Mouse (Mus musculus): ENCODE measurements around the gene Gm136. TPM values are rescaled to one million over a fixed set of nuclear protein-coding genes. Genes with fewer than 3 reads are reported as not detected.

Gm136 gene
- polyA plus RNA-seq (2016; fragmentation: Nextera tagmentation; extraction: Ambion mirVana), result not detected in 2 replicates

GRCm38 (mm10) chr4:34756163-34756562 is at the start of gene Gm136:
Gene Gm136, minus strand, starts transcription at chr4:34756263.
- Histone ChIP-seq H3K4me3 (replicated peaks) (no peak within 1 kb of the TSS), H3K9ac (no peak within 1 kb of the TSS), H3K27me3 (no peaks in the 10 kb centered on the region), H3K36me3 (replicated peaks) (no peaks in the 10 kb centered on the region), H3K9me3 (no peaks in the 10 kb centered on the region), H3K4me1 (no peaks in the 10 kb centered on the region), H3K4me2 (no peak within 1 kb of the TSS), H3K27ac (no peak within 1 kb of the TSS)
- no peak for ATAC-seq (ENCODE audit: low FRiP score)
- 87% methylated on average over 1 of the region's 1 CpGs for WGBS

DNA sequence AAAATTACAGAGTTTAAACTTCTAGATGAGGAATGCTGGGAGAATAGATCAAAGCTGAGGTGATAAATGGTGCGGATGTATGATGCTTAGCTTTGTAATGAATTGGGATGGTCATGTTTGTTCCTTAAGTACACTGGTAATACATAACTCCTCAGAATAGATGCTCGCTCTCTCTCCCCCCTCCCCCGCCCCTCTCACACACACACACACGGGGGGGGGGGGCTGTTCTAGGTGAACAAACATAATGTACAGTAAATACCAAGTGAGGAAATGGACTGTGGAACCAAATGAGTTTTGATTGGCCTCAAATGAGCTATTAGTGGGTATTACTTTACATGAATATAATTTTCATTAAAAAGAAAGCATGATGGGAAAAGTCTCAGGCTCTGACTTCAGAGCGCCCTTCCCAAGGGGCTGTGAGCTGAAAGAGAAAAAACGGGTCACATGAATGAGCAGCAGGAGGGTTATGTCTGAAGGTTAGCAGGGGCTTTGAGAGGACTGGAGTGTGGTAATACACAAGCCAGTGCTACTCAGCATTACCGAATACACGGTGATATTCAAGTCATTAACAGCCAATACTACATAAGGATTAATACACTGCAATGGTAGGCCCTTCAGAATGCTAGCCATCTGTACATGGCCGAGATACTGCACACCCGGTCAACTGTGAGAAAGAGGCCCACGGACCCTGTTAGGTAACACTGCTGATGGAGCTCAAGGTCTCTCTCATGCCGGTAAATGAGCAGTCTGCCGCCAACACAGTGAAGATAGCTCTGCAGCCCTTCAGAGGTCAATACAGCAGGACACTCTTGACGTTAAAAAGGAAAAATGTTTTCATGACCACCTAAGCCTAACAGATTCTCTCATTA is 45.3 kb upstream of the Gm136 start:
- H3K4me2 ChIP-seq, result no peak overlapping the region
- H3K36me3 ChIP-seq (replicated peaks), result peaks cover 21% of the 10 kb centered on the region
- no peak overlapping the region for H3K4me3 ChIP-seq (replicated peaks)
- no peaks in the 10 kb centered on the region for H3K4me1 ChIP-seq
- H3K9me3 ChIP-seq, result no peaks in the 10 kb centered on the region
- no peak overlapping the region for H3K9ac ChIP-seq
- WGBS, result 84% methylated on average over 14 of the region's 14 CpGs
- no peaks in the 10 kb centered on the region for H3K27me3 ChIP-seq
- peak; percentile 39; the same call in 1 of the 2 replicates for ATAC-seq (ENCODE audit: low FRiP score)
- H3K27ac ChIP-seq, result no peak overlapping the region

GRCm38 (mm10) chr4:34798005-34798404 is 41.9 kb upstream of the Gm136 start:
- Histone ChIP-seq H3K9ac (no peak overlapping the region), H3K36me3 (replicated peaks) (peaks cover 5% of the 10 kb centered on the region; the same call in 1 of the 2 replicates), H3K4me3 (replicated peaks) (no peak overlapping the region), H3K27ac (no peak overlapping the region), H3K9me3 (no peaks in the 10 kb centered on the region), H3K27me3 (no peaks in the 10 kb centered on the region), H3K4me2 (no peak overlapping the region), H3K4me1 (no peaks in the 10 kb centered on the region)
- no peak for ATAC-seq (ENCODE audit: low FRiP score)
- WGBS, result 96% methylated on average over 2 of the region's 2 CpGs

DNA sequence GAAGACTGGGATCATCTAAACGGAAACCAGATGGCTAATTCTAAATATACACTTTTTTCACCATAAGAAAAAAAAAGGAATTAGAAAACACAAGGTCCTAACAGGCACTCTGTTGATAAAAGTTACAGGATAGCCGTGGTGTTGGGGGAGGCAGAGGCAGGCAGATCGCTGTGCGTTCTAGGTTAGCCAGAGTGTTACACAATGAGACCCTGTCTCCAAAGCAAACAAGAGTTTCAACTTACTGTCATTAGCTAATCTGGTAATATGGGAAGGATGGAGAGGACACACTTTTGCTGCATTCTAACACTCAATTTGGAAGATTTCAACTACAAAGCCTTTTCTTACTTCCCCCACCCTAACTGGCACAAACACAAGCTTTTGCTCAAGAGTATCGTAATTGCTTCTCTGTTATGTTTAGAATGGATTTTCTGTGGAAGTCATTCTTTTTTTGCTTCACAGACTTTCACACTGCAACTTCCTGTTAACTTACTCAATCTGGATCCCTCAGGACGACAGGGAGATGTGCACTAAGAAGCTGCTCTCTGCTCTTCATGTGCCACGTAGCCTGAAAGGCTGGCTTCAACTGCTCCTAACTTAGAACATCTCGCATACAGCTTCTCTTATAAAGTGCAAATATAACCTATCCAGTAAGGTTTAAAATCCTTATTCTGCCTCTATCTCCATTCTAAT is 41.4 kb upstream of the Gm136 start:
- H3K4me1 ChIP-seq, result no peaks in the 10 kb centered on the region
- WGBS, result 85% methylated on average over 8 of the region's 8 CpGs
- no peak overlapping the region for H3K4me3 ChIP-seq (replicated peaks)
- H3K4me2 ChIP-seq, result no peak overlapping the region
- H3K9ac ChIP-seq, result no peak overlapping the region
- H3K36me3 ChIP-seq (replicated peaks), result peaks cover 5% of the 10 kb centered on the region; the same call in 1 of the 2 replicates
- H3K27ac ChIP-seq, result no peak overlapping the region
- ATAC-seq (ENCODE audit: low FRiP score), result no peak
- H3K9me3 ChIP-seq, result no peaks in the 10 kb centered on the region
- no peaks in the 10 kb centered on the region for H3K27me3 ChIP-seq

GRCm38 (mm10) chr4:34796294-34796693 is 40.2 kb upstream of the Gm136 start:
- WGBS, result 77% methylated on average over 5 of the region's 5 CpGs
- Histone ChIP-seq H3K4me1 (no peaks in the 10 kb centered on the region), H3K36me3 (replicated peaks) (no peaks in the 10 kb centered on the region), H3K9me3 (no peaks in the 10 kb centered on the region), H3K4me3 (replicated peaks) (no peak overlapping the region), H3K27me3 (no peaks in the 10 kb centered on the region), H3K4me2 (no peak overlapping the region), H3K9ac (no peak overlapping the region), H3K27ac (no peak overlapping the region)
- ATAC-seq (ENCODE audit: low FRiP score), result no peak

- H3K4me2 ChIP-seq, result no peak overlapping the region
- no peaks in the 10 kb centered on the region for H3K4me1 ChIP-seq
- H3K27me3 ChIP-seq, result no peaks in the 10 kb centered on the region
- no peaks in the 10 kb centered on the region for H3K36me3 ChIP-seq (replicated peaks)
- no peak overlapping the region for H3K27ac ChIP-seq
- WGBS, result 80% methylated on average over 3 of the region's 3 CpGs
- no peak overlapping the region for H3K4me3 ChIP-seq (replicated peaks)
- H3K9me3 ChIP-seq, result no peaks in the 10 kb centered on the region
- no peak for ATAC-seq (ENCODE audit: low FRiP score)
- H3K9ac ChIP-seq, result no peak overlapping the region
Observed at GRCm38 (mm10) chr4:34786476-34786875, 30.4 kb upstream of the Gm136 start.

DNA sequence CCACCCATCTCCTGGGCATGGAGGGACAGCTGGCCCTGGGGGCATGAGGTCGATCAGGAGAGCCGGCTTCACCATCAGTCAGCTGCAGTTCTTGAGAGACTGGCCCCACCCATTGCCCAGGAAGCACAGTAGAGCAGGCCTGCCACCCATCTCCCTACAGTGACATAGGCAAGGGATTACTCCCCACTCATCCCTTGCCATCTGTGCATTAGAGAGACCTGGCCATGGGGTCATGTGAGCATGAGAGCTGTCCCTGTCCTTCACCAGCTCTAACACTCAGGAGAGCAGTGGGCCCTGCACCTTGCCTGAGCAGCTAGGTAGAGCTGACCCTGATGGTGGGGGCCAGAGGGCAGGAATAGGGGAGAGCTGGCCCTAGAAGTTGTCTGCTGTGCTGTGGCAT is 29.6 kb upstream of the Gm136 start:
- Histone ChIP-seq H3K9me3 (no peaks in the 10 kb centered on the region), H3K4me3 (replicated peaks) (no peak overlapping the region), H3K27ac (no peak overlapping the region), H3K9ac (no peak overlapping the region), H3K36me3 (replicated peaks) (no peaks in the 10 kb centered on the region), H3K4me2 (no peak overlapping the region), H3K4me1 (no peaks in the 10 kb centered on the region), H3K27me3 (no peaks in the 10 kb centered on the region)
- ATAC-seq (ENCODE audit: low FRiP score), result no peak
- 81% methylated on average over 2 of the region's 2 CpGs for WGBS

- whole genome bisulfite sequencing, result 55% methylated on average over 5 of the region's 5 CpGs
Observed at GRCm38 (mm10) chr4:34784865-34785264, 28.8 kb upstream of the Gm136 start.

GRCm38 (mm10) chr4:34782730-34783129 is 26.7 kb upstream of the Gm136 start:
- Histone ChIP-seq H3K9me3 (no peaks in the 10 kb centered on the region), H3K27me3 (no peaks in the 10 kb centered on the region), H3K4me2 (no peak overlapping the region), H3K4me1 (no peaks in the 10 kb centered on the region), H3K27ac (no peak overlapping the region), H3K9ac (no peak overlapping the region), H3K36me3 (replicated peaks) (no peaks in the 10 kb centered on the region), H3K4me3 (replicated peaks) (no peak overlapping the region)
- WGBS, result 38% methylated on average over 4 of the region's 4 CpGs
- no peak for ATAC-seq (ENCODE audit: low FRiP score)

More at GRCm38 (mm10) chr4:34784865-34785264, 28.8 kb upstream of the Gm136 start:
- Histone ChIP-seq H3K27ac (no peak overlapping the region), H3K4me3 (replicated peaks) (no peak overlapping the region), H3K4me2 (no peak overlapping the region), H3K9me3 (no peaks in the 10 kb centered on the region), H3K36me3 (replicated peaks) (no peaks in the 10 kb centered on the region), H3K27me3 (no peaks in the 10 kb centered on the region), H3K9ac (no peak overlapping the region), H3K4me1 (no peaks in the 10 kb centered on the region)
- no peak for ATAC-seq (ENCODE audit: low FRiP score)

GRCm38 (mm10) chr4:34777677-34778527 is 21.8 kb upstream of the Gm136 start, which contains the start of gene Smim8:
Gene Smim8, minus strand, starts transcription at chr4:34778423.
- Histone ChIP-seq H3K27me3 (no peaks in the 10 kb centered on the region), H3K36me3 (replicated peaks) (no peaks in the 10 kb centered on the region), H3K9me3 (no peaks in the 10 kb centered on the region), H3K4me2 (peak within 1 kb of the TSS; percentile 72), H3K4me1 (peaks cover 3% of the 10 kb centered on the region; the same call in 1 of the 2 replicates), H3K9ac (peak within 1 kb of the TSS; percentile 68), H3K4me3 (replicated peaks) (peak within 1 kb of the TSS; percentile 66), H3K27ac (peak within 1 kb of the TSS; percentile 82)
- WGBS, result 5% methylated on average over 40 of the region's 40 CpGs
- ATAC-seq (ENCODE audit: low FRiP score), result peak; percentile 95

- no peak overlapping the region for H3K9ac ChIP-seq
- no peak for ATAC-seq (ENCODE audit: low FRiP score)
- no peak overlapping the region for H3K4me3 ChIP-seq (replicated peaks)
- no peaks in the 10 kb centered on the region for H3K27me3 ChIP-seq
- H3K36me3 ChIP-seq (replicated peaks), result peaks cover 20% of the 10 kb centered on the region; the same call in 1 of the 2 replicates
- peaks cover 7% of the 10 kb centered on the region for H3K4me1 ChIP-seq
- H3K27ac ChIP-seq, result peak overlapping the region; percentile 19; the same call in 1 of the 2 replicates
- no peaks in the 10 kb centered on the region for H3K9me3 ChIP-seq
- no peak overlapping the region for H3K4me2 ChIP-seq
- WGBS, result 8% methylated on average over 8 of the region's 8 CpGs
Observed at GRCm38 (mm10) chr4:34771652-34772371, 15.7 kb upstream of the Gm136 start.
